Mouse (Mus musculus) embryo, embryonic 10.5 days (tissue): Measurements from ENCODE around the gene Deup1.

Experiments used
- DNase-seq: peaks from one replicate; pipeline ENCODE4 v3.0.0-alpha.2; 2015; ENCODE audit warnings: low spot score

Deup1 gene

DNA sequence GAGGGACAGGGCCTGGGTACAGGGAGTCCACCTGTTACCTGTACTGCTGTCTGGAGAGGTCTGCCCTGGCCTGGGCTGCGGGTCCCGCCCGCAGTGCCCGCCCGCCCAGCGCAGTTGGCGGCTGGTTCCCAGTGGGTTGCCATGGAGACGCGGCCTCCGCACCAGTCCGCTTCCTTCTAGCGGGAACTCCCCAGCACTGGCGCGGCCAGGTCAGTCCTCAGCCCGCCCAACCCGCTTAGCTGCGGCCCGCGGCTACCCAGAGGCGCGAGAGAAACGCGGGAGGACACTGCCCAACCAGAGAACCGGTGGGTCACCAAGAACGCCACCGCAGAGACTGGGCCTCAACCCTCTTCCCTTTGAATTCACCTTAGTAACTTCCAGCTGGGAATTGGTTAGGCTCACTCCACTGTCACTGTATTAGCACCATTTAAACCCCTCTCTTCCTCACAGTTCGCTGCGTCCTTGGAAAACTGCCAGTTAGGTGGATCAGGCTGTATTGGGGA, at the start of gene Deup1:
Deup1 (minus strand) TSS at position 149 of the 503 bp plus-strand sequence.
- peak; percentile 76 for DNase-seq

DNA sequence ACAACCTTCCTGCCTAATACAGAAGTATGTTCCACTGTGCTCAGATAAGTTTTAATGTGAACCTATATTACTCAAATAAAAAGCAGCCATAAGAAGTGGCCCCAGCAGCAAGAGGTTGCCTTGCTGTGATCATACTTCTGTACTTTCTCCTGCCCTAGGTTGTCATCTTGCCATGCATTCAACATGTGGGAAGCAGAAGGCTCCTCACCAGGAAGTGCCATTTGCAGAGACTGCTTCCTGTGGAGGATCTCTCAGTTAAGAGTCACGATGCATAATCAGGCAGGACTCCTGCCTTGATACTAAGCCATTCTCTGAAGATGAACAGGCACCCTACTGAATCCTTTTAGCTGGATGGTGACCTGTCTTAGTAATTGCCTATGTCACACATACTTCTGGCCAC, 44.5 kb upstream of the Deup1 start:
- DNase-seq: no peak

DNA sequence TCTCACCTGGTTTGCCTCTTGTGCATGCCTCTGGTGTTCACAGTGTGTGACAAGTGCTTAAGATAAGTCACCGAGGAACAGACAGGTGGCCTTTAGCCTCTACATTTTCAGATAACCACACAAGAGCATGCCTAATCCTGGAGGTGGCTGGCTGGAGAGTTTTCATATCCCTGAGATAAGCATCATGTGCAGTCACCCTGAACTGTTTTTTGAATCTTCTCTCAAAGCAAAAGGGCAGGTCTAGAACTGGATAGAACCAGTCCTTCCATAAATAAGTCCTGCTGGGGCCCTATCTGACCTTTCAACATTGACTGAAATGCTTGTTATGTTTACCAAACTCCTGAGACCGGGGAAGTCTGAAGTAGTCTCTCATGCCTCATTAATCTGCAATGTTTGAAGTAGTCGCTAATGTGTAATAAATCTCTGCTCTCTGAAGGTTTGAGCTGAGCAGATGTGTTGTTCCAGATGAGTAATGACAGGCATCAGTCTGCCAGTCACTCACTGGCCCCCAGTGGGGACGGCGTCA, 42.3 kb upstream of the Deup1 start:
- peak; percentile 76 for DNase-seq

DNA sequence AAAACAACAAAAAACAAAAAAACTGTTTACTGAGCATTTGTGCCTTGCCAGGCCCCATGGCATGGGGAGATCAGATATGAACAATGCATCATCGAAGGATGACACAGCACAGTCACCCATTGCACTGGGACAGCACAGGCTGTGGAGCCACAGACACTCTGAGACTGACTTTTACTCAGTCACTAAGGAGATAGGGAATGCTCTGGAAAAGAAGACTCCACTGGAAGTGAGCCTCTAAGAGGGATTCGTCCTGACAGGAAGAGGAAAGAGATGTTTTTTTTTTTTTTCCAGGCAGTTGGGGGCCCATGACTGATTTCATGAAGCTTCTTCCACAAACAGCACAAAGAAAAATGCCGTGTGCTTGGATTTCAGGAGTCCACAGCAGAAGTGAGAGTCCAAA, 41.7 kb upstream of the Deup1 start:
- no peak for DNase-seq

DNA sequence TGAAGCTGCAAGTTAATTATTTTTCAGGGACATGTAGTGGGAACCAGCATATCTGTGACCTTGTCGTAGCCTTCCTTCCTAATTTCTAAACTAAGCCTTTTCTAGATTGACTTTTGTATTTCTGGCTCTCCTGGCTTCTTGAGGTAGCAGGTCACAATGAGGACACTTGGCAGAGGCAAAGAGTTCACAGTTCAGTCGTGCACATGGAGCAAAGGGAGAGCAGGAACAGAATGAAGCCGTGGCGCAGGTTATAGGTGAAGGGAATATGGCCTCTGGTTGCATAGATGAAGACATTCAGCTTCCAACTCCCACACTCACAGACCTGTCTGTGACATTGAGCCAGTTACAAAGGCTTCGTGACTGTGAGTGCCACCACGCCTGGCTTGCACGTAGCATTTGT, 36.9 kb upstream of the Deup1 start:
- DNase-seq: no peak

DNA sequence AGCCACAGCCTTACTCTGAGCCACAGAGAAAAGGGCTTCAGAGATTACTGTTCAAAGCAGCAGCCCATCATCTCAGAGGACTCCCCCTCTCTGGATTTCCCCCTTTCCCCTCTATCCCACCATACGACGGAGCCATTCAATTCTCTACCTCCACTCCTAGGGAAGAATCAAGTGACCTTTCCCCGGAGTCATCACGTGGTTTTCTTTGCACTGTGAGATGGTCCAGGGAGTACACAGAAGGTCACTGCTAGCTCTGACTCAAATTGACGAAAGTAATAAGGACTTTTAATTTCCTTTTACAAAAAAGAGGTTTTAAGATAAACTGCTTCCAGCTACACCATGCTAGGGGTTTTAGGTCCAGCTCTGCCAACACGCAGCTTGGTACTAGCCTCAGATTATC, 31.3 kb upstream of the Deup1 start:
- DNase-seq: no peak

DNA sequence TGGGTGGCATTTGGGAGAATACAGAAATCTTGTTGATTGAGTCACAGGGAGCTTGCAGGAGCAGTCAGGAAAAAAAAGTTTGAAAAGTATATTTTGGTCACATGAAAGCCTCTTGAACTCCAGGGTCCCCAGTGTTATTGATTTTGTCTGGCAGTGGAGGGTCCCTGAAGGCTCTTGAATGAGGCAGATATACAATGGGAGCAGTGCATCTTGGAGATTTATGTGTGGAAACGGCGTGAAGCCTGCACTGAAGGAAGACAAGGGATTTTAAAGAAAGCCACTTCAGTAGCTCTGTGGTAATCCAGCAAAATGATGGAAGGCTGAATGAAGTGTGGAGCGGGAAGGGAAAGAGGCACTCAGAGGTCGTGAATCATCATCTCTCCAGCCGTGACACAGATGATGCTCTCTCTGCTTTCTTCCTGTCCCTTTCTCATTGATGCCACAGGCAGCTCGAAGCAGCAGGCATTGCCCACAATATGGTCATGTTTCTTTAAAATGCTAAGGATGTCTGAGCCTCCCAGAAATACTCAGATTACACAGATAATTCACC, 30.6 kb upstream of the Deup1 start:
- peak; percentile 40 for DNase-seq

DNA sequence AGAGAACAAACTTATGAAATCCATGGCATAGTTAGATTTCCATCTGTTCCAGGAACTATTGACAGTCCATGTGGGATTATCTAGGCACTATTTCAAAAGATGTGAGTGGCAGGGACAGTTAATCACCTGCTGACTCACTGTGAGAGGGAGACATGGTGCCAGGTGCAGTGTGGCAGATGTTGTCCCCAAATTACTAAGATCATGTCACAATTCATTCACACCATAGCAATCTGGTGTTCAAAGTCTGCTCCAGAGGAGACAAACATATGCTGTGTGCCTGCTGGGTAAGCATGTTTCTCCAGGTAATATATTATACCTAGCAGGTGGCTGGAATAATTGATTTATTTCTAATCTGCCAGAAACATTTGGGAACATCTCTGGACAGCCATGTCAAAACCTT, 25.3 kb upstream of the Deup1 start:
- no peak for DNase-seq

DNA sequence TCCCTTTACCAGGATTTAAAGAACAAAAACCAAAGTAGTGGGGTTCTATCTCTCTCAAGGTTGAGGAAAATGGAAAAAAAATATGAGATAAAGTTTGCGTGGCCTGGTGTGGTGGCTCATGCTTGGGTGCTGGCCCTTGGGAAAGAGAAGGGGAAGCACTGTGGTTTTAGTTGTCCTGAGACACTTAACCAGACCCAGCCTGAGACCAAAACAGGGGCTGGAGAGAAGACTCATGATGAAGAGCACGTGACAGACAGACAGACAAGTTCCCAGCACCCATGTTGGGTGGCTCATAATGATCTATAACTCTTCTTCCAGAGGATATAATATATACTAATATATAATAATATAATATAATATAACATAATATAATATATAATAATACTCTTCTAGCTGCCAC, 22.2 kb upstream of the Deup1 start:
- no peak for DNase-seq

DNA sequence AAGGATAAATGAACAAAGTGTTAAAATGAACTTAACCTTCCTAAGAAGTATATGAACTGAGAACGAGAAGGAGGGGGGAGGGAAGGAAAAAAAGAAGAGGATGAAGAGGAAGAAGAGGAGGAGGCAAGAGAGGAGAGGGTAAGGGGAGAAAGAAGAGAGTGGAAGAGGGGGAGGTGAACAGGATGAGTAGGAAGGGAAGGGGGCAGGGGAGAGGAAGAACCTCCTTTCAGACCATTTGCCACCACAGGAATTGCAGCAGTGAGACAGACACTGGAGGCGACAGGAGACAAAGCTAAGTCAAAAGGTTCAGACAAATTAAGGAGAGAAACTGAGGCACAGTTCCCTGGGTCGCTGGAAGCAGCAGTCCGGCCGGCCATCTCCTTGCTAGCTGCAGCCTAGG, 349 bp downstream of the Deup1 start:
- no peak for DNase-seq

DNA sequence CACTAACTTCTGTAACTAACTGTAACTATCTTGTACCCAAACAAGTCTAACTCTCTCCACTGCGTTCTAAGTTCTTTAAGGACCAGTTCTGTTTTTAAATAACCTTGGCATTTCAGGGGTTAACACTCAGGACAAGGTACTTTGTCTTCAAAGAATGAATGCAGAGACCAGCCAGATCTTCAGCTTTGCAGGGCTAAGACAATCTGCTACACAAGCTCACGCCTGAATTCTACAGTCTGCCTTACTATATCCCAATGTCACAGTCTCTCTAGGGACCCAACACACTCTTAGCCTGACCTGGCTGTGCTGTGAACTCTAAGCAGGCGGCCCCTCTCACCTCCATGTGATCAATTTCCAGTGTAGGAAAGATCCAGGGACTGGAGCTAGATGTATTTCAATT, 3.0 kb downstream of the Deup1 start:
- DNase-seq: no peak

DNA sequence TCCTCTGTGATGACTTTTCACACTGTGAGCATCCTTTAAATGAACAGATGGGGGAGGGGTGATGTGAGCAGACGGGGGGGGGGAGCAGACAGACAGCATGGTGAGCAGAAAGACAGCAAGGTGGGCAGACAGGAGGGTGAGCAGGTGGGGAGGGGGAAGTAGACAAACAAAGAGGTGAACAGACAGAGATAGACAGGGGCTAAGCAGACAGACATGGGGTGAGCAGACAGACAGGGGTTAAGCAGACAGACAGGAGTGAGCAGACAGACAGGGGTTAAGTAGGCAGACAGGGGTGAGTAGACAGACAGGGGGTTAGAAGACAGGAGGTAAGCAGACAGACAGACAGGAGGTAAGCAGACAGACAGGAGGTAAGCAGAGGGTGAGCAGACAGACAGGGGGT, 8.0 kb downstream of the Deup1 start:
- DNase-seq: no peak

DNA sequence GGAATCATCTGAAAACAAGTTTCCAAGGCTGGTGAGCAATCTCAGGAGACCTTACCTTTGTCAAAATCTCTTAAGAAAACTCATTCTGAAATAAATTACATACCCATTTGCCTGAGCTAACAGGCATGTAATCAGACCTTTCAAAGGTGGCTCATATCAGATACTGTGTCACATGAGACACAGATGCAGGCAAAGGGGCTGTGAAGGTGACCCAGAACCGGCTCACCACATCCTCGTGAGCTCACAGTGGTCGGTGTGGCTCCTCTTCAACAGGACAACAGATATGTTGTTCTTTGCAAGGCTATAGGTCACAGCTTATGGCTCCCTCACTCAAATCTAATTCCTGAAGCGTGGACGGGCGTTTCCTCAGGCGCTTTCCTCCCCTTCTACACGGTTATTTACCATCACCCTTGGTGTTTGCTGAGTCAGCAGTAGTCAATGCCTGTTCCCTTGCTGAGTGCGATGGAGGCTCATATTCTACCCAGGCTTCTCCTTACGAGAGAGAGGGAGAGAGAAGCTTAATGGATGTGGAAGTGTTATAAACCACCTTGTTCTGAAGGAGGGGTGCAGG, 8.6 kb downstream of the Deup1 start:
- DNase-seq: no peak

DNA sequence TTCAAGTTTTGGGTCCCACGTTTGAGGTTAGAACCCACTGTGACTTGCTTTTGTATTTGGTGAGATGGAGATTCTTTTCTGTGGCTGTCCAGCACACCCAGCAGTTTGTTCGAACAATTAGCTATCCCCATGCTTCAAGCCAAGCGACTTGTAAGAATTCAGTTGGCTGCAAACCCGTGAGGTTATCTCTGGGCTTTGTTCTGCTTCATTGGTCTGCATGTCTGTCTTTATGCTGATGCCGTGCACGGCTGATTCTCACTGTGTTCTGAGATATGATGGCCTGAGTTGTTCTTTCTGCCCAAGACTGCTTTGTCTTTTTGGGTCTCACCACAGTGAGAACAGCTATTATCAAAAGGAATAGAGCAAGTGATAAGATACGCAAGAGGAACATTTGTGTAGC, 10.7 kb downstream of the Deup1 start:
- no peak for DNase-seq

DNA sequence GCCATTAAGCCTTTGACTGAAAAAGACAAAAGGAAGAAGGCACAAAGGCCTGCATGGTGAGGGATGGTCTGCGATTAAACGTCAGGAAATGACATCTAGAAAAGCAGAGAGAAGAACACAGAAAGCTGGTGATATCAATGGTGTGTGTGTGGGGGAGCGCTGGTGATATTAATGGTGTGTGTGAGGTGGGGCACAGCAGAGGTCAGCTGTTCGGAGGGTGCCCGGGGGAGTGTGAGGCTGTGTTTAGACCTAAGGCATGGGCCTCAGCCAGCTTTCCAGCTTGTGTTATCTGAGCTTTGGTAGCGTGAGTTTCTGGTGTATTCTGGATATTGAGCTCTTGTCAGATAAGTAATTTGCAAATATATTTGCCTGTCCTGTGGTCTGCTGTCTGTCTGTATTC, 11.3 kb downstream of the Deup1 start:
- no peak for DNase-seq

DNA sequence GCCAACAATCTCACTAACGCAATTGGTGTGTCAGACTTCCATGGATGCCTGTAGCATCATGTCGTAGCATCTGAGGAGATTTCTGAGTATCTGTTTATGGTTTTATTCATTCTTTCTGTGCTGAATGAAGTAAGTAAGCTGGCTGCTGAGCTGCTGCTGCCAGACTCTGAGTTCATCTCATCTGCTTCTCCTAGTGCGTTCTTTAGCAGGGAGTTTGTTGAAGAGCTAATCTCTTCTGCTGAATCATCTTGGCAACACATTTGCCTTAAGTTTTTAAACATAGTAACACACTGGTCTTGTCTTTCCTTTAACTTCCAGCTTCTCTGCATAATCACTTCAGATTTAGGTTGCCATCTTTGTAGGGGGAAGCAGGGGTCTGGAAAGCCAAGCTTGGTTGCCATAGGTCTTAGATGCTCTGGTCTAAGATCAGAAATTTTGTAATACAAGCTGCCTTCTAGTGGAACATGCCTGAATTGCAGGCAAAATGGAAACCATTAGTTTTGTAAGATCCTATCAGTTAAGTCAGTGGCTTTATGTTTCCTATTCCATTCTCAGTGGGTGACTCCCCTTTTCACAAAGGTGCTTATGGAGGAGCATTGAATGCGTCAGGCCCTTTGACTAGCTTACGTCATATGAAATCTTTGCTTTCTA, 18.3 kb downstream of the Deup1 start:
- DNase-seq: no peak

DNA sequence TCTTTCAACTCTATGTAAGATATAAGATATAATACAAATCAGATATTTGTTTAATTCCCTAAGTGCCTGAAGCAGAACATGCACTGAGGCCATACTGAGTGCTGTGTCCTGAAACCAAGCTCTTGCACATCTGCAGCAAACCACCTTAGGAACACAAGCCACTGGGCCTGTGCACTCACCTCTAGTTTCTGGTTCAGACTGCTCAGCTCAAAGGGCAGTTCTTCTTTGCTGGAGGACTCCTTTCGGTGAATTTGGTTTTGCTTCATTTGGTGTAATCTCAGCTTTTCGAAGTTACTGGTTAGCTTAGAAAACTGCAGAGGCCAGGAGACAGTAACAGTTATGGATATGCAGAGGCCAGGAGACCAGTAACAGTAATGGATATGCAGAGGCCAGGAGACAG, 20.1 kb downstream of the Deup1 start:
- DNase-seq: no peak

DNA sequence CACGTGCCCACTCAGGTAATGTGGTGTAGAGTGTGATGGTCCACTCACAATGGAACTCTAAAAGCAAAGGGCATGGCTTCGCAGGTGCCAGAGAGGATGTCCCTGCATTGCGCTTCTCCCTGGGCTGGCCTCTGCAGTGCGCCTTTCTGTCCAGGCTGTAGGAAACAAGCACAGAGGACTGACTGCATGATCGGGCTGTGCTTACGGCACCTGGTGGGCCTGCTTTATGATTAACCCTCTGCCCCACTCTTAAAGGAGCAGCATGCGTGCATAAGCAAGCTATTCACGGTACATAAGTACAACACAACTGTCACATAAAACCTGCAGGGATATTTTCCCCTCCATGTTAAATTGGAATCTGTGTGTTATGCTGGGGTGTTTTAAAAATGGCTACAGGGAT, 24.6 kb downstream of the Deup1 start:
- DNase-seq: no peak

DNA sequence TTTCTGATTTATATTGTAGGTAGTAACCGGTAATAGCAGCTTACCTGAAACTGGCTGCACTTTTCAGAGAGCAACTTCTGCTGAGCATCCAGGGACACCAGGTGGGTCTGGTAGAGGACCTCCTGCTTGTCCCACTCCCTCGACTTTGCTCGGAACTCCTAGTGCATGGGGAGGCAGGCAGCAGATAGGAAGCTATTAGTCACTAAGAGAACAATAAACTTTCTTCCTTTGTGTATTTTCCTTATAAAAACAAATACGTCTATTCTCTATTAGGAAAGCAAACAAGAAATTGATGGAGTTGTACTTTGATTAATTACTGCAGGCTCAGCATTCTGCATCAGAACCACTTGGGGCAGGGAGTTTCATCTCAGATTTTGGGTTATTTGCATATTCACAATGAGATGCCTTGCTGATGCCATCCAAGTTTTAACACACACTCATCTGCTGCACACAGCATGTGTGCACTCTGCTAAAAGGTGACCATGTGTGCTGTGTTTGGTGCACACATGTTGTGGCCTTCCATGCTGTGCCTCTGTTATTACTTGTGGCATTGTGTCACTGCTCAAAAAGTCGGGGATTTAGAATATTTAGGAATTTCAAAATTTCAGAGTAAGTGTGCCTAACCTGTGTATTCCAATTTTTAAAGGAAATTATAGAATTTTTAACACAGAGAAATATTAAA, 26.7 kb downstream of the Deup1 start:
- no peak for DNase-seq

DNA sequence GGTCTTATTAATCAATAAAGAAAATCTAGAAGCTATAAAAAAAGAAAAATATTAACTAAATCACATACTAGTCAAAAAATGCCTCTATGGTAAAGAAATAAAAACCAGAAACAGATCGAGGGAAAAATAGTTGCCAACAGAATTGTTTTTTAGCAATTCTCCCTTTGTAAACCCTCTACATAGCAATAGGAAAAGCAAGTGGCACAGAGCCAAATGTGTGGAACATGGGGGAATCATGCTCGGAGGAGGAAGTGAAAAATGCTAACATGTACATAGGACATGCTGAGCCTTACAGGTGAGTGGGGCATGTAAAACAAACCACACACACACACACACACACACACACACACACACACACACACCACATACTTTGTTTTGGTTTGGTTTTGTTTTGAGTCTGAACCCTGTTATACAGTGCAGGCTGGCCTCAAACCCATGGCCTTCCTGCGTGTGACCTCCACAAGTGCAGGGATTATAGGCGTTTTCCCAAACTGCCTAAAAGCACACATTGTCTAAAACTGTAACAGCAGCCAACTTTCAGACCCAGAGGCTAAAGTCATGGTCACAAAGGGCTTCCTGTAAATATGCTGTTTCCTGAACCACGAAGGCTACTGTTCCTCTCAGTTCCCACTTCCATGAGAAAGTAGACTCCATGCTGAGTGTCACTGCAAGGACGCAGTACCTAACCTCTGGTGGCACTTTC, 27.4 kb downstream of the Deup1 start:
- no peak for DNase-seq

DNA sequence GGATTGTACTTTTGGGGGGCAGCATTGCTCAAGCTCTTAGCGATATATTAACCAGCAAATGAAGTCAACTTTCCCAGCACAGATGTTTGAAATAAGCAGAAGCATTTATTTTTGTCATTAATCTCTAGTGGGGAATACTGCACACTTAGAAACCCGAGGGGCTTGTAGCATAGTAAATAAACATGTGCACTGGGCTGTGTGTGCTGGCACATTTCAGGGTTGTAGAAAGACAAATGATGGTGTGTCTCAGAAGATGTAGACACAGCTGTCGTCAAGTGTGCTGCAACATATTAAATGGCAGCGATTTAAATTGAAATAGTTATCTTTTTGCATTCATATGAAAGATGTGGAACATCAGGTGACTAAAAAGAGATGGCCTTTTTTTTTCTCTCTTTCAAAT, 31.1 kb downstream of the Deup1 start:
- no peak for DNase-seq

DNA sequence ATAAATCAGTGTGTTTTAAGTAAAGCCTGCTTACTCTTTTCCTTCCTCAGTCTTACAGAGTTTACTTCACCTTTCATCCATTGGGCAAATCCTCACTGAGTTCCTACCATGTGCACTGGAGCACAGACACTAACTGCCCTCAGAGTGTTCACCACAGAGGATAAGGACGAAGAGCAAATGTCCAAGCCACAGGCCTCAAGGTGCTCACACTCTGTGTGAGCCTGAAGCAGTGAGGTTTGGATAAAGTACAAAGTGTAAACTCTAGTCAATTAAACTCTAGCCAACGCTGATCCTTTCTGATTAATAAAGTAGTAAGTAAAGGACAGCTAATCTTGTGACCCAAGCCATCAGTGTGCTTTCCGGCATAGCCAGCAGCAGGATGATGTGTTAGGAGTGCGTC, 33.6 kb downstream of the Deup1 start:
- no peak for DNase-seq
